Mouse (Mus musculus) cerebellum, postnatal 10 days (tissue): ENCODE measurements at regions not wholly inside any gene's neighbourhood (a gene's known extent, or its start where the extent isn't known, plus 50 kb on each side); places are given as distances from the start of the nearest gene placed in this dataset.
"Not testable (repeated sequence)": the region's sequence is repeated elsewhere in the genome, so short reads cannot be mapped to it uniquely, and the experiment has no call there.

ENCODE experiments used
- DNase-seq, 2 experiments: peaks; one replicate each; pipeline ENCODE4 v3.0.0; 2021; ENCODE audit warnings: mixed read lengths in 2 of 2

DNA sequence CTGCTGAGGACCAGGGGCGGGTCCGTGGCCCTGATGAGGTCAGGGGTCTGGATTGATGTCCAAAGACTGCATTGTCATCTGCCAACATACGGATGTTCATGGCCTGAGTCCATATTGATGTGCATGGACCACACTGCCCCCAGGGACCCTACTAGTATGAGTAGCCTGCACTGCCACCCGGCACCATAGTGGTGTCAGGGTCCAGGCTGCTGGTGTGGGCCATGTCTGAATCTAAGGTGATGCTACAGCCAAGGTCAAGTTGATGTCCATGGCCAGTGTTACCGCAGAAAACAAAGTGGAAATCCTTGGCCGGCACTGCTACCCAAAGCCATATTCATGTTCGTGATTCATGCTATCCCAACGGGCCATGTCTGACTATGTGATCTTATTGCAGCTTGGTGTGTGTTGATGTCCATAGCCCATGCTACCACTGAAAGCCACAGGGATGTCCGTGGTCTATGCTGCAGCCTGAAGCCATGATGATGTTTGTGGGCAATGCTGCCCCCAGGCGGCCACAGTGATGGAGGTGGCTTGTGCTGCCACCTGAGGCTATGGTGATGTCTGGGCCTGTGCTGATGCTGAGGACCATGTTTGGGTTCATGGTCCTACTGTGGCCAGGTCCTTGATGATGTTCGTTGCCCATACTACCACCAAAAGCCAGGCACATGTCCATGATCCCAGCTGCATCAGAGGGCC, 130.5 kb downstream of the Iqub start:
- peak; percentile 18 to 23 for DNase-seq

- DNase-seq = no peak
Observed at GRCm38 (mm10) chr6:24379859-24380258, 135.0 kb downstream of the Iqub start.

DNA sequence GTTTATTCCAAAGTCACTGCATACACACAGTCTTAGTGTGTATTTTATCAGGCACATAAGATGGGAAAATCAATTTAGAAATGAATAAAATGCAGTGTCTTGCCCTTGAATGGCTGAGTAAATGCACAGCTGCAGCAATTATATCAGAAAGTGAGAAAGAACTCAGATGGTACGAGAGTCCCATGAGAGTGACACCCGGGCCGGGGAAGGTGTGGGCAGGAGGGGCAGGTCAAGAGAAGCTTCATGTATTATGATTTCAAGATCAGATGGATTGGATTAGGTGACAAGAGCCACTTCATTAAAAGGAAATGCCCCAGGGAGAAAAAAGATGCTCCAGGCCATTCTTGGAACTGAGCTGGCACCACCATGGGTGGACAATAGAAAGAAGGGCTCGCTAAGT, 138.1 kb downstream of the Iqub start:
- DNase-seq = no peak

DNA sequence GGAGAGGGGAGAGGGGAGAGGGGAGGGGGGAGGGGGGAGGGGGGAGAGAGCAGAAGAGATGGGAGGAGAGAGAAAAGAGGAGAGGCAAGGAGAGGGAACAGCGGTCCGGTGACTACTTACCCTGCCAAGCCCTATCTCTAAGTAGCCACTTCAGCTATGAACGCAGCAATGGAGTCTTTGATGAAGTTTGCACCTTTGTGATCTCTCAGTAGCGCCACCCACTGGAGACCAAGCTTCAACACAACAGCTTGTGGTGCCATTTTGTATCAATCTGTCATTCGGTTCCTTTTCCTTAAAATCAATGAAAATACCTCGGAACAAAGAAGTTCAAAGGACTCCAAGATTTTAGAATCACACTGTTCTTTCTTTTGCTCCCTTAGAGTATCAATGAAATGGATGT, 141.7 kb downstream of the Iqub start:
- DNase-seq = no peak

DNA sequence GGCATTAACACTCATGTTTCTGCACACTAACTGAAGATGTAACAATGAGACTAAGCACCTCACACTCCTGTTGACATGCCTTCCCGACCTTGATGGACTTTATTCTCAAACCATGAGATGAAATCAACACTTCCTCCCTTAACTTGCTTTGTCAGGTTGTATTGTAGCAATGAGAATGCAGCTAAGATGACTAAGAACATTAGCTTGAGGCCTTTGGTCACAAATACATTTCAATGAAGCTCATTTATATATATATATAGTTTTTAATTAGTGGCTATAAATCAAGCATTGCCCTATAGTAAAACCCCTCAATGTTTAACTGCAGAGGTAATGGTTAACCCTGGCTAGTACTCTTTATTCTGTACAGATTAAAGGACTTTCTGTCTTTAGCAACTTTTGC, 143.2 kb downstream of the Iqub start:
- DNase-seq = no peak

- DNase-seq = peak; percentile 63 to 77
Observed at GRCm38 (mm10) chr6:24350882-24351281, 164.0 kb downstream of the Iqub start.

GRCm38 (mm10) chr6:24348481-24349062, 166.3 kb downstream of the Iqub start:
- DNase-seq = no peak

- DNase-seq = peak; percentile 52 to 59
Observed at GRCm38 (mm10) chr6:24347745-24348480, 167.0 kb downstream of the Iqub start.

GRCm38 (mm10) chr6:24342471-24342870, 172.4 kb downstream of the Iqub start:
- no peak for DNase-seq

DNA sequence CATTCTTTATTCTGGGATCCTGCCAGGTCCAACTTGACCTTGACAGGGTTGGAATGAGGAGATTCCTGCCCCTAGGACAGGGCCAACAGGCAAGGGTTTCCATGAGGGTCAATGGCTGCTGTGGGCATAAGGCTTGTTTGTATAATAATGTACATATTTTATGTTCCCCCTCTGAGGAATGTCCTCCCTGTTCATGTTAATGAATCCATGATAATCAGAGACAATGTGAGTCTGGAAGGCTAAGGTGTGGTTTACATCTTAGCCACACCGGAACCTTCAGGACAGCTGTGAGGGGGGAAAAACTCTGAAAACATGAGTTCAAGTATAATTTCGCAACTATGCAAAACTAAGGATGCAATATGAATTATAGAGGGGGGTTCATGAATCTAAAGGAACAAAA, 172.8 kb downstream of the Iqub start:
- no peak for DNase-seq

GRCm38 (mm10) chr6:24340107-24340506, 172.2 kb upstream of the Slc13a1 start:
- DNase-seq = not testable (repeated sequence)

GRCm38 (mm10) chr6:24325215-24325614, 157.3 kb upstream of the Slc13a1 start:
- peak; percentile 79 to 86 for DNase-seq

GRCm38 (mm10) chr6:24324718-24325117, 156.8 kb upstream of the Slc13a1 start:
- DNase-seq = peak in 1 of 2 experiments; percentile 7

DNA sequence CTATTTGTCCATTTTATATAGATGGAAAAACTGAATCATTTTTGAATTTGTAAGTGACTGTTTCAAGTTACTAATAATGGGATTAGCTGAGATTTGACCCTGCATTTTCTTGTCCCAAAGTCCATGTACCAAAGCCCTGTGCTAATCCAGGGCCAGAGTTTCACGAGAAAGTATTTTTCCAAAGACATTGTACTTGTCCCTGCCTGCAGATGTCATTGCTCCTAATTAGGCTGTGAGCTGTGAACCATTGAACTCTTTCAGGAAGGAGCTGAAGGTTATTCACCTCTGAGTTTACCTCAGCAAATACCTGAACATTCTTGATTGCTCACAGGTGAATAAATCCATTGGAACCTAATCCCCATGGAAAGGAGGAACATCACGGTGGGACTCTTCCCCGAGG, 154.5 kb upstream of the Slc13a1 start:
- DNase-seq = no peak

- DNase-seq = no peak
Observed at GRCm38 (mm10) chr6:24318862-24319261, 151.0 kb upstream of the Slc13a1 start.

GRCm38 (mm10) chr6:24310675-24311074, 142.8 kb upstream of the Slc13a1 start:
- DNase-seq = no peak

- DNase-seq = no peak
Observed at GRCm38 (mm10) chr6:24309810-24310209, 141.9 kb upstream of the Slc13a1 start.

DNA sequence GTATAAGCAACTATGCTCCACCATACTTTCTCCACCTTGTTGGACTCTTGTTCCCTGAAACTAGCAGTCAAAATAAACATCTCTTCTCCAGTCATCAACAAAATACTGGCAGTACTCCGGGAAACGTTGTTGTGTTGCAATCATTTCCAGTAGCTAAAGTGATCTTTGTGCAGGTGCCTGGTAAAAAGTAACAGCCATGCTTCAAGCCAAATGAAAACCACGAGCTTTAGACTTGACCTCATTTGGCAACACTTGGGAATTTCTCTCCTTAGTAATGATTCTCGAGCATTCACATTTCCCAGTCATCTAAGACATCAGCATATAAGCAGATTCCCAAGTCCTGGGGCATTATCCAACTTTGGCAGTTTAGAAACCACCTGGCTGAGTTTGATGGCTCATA, 133.8 kb upstream of the Slc13a1 start:
- no peak for DNase-seq

DNA sequence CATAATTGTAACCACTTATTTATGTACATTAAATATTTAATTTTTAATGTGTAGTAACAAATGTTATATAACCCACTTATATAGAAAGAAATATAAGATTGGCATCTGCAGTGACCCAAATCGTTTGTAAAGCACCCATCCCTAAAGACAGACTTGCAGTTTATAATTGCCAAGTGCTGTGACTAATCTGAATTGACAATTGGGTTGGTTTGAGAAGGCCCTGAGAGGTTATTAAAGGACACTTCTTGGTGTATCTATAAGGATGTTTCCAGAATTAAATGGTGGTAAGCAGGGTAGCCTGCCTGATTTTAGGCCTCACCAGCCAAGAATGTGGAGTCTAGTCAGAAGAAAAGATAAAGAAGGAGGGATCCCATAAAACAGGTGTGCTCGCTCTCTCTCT, 133.3 kb upstream of the Slc13a1 start:
- no peak for DNase-seq

- no peak for DNase-seq
Observed at GRCm38 (mm10) chr6:24298562-24299212, 130.8 kb upstream of the Slc13a1 start.

DNA sequence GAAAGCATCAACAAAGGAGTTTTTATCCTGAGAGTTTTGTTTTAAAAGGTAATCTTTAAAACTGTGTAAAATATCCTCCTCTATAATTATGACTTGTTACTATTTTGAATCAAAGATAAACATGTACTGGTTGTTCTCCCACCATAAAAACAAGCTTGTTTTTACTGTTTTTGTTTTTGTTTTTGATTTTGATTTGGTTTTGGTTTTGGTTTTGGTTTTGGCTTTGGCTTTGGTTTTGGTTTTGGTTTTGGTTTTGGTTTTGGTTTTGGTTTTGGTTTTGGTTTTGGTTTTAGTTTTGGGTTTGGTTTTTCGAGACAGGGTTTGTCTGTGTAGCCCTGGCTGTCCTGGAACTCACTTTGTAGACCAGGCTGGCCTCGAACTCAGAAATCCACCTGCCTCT, 120.9 kb upstream of the Slc13a1 start:
- DNase-seq = not testable (repeated sequence)

GRCm38 (mm10) chr6:24272821-24273220, 104.9 kb upstream of the Slc13a1 start:
- no peak for DNase-seq

DNA sequence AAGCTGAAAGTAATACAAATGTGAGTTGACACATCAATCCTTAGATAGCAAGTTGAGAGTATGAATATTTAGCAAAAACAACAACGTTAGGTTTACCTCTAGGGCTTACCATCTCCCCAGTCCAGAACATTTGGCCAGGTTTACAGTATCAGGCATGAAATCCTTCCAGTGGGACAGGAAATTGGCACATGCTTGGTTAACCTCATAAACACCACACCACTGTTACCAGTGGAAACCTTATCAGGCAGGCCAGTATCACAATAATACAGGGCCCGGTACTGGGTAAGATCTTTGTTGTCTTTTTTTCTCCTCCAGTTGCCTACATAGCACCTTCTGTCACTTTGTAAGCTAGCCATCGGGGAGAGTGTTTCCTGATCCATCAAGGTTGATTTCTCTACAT, 101.7 kb upstream of the Slc13a1 start:
- no peak for DNase-seq

DNA sequence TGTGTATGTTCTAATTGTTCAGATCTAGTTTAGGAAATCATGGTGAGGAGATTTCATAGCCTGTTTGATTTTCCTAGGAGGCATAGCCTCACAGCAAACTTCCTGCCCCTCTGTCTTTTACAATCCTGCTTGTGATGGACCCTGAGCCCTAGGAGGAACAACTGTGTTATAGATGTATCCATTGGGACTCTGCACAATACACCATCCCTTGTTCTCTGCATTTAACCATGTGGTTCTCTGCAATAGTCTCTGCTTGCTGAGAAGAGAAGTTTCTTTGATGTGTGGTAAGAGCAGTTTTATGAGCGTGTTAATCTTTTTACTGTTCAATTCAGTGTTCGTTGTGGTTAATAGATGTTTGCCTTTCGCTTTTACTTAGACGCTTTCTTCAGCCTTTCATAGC, 95.9 kb upstream of the Slc13a1 start:
- DNase-seq = no peak
